Mouse (Mus musculus) A20 (cell line): ENCODE measurements around the gene Trp53bp2.

Experiments used
- DNase-seq: peaks from one replicate; pipeline ENCODE4 v3.0.0-alpha.2; 2011; ENCODE audit warnings: low read depth, low spot score

Gene Trp53bp2

GRCm38 (mm10) chr1:182408243-182408642, 729 bp upstream of the Trp53bp2 start:
- no peak for DNase-seq

- DNase-seq, result no peak
These were observed 615 bp downstream of the Trp53bp2 start for GRCm38 (mm10) chr1:182409401-182410173.

- DNase-seq, result peak; percentile 55
These were observed 3.8 kb downstream of the Trp53bp2 start for GRCm38 (mm10) chr1:182412586-182413270.

GRCm38 (mm10) chr1:182419481-182419880, 10.5 kb downstream of the Trp53bp2 start:
- DNase-seq, result no peak

- DNase-seq, result no peak
These were observed 15.3 kb downstream of the Trp53bp2 start for GRCm38 (mm10) chr1:182424274-182424673.

GRCm38 (mm10) chr1:182425176-182425575, 16.2 kb downstream of the Trp53bp2 start:
- DNase-seq, result no peak

- no peak for DNase-seq
These were observed 17.5 kb downstream of the Trp53bp2 start for GRCm38 (mm10) chr1:182426444-182426843.

GRCm38 (mm10) chr1:182427426-182427825, 18.5 kb downstream of the Trp53bp2 start:
- no peak for DNase-seq

- DNase-seq, result no peak
These were observed 20.9 kb downstream of the Trp53bp2 start for GRCm38 (mm10) chr1:182429826-182430225.

GRCm38 (mm10) chr1:182430676-182431075, 21.7 kb downstream of the Trp53bp2 start:
- DNase-seq, result no peak

GRCm38 (mm10) chr1:182432059-182432458, 23.1 kb downstream of the Trp53bp2 start:
- no peak for DNase-seq

GRCm38 (mm10) chr1:182436746-182437145, 27.8 kb downstream of the Trp53bp2 start:
- DNase-seq, result no peak

GRCm38 (mm10) chr1:182439546-182440222, 30.7 kb downstream of the Trp53bp2 start:
- DNase-seq, result no peak

- DNase-seq, result no peak
These were observed 33.0 kb downstream of the Trp53bp2 start for GRCm38 (mm10) chr1:182441791-182442473.

- DNase-seq, result no peak
These were observed 35.1 kb downstream of the Trp53bp2 start for GRCm38 (mm10) chr1:182444116-182444515.

GRCm38 (mm10) chr1:182448276-182449035, 39.5 kb downstream of the Trp53bp2 start:
- DNase-seq, result no peak

- DNase-seq, result no peak
These were observed 43.5 kb downstream of the Trp53bp2 start for GRCm38 (mm10) chr1:182452473-182452872.

GRCm38 (mm10) chr1:182455080-182455479, 46.1 kb downstream of the Trp53bp2 start:
- DNase-seq, result no peak

GRCm38 (mm10) chr1:182458556-182458955, 49.6 kb downstream of the Trp53bp2 start:
- no peak for DNase-seq

GRCm38 (mm10) chr1:182459436-182459835, 50.5 kb downstream of the Trp53bp2 start:
- DNase-seq, result no peak
